Mouse (Mus musculus): ENCODE measurements around the gene Susd6. TPM values are rescaled to one million over a fixed set of nuclear protein-coding genes. Genes with fewer than 3 reads are reported as not detected.
A peak's percentile ranks its signal among the peaks of the same experiment; 100 is the strongest.

Gene Susd6
- polyA plus RNA-seq, 1 experiment from 2014 or later = 23.3 TPM

DNA sequence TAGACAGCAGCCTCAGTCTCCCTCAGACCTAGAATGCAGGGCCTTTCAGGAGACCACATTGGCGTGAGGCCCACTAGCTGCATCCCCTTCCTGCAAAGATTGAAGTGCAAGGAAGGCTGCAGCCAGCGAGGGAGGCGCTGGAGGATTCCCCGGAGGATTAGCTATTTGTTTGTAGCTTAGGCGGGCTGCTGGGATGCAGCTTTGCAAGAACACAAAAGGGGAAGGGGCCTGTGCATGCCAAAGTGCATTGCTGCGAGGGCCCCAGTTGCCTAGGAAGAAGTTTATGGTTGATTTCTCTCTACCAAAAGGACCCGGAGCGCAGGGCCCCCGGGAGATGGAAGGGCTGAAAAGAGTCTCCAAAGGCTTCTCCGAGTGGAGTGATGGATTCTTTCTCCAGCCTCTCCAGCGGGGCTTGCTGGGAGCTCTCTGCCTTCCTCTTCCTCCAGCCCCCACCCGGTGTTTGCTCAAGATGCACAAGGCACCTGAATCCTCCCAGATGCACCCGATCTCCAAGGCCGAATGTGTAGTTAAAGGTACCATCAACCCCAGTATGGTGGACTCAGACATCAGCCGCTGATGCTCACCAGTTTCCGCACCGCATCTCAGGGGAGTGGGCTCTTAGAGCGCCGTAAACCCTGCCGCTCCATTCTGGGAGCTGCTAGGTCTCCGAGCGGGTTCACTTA is 30.5 kb upstream of the Susd6 start:
- Histone ChIP-seq H3K27me3 (ENCODE audit: control insufficient read depth, insufficient read depth, low read length) (peaks cover 23% of the 10 kb centered on the region), H3K4me1 (ENCODE audit: control insufficient read depth, insufficient read depth, low read length) (peaks cover 16% of the 10 kb centered on the region), H3K36me3 (ENCODE audit: control insufficient read depth, insufficient read depth, low read length) (peaks cover 8% of the 10 kb centered on the region), H3K27ac (ENCODE audit: low read depth, low read length) (peak overlapping the region; percentile 95), H3K4me2 (ENCODE audit: low read depth) (peak overlapping the region; percentile 77), H3K9me3 (ENCODE audit: control insufficient read depth, low read length) (no peaks in the 10 kb centered on the region), H3K9ac (ENCODE audit: low read length) (peak overlapping the region; percentile 90), H3K4me3 (ENCODE audit: low read depth, low read length) (peak overlapping the region; percentile 57)
- peak; percentile 81 for DNase-seq (ENCODE audit: low spot score)
- ATAC-seq (ENCODE audit: insufficient read depth, low FRiP score, low TSS enrichment) = peak; percentile 55
- WGBS = under 1% methylated on average over 22 of the region's 22 CpGs

GRCm38 (mm10) chr12:80760396-80760801 is 29.9 kb upstream of the Susd6 start, which contains the start of gene Ccdc177:
Gene Ccdc177 (minus strand): TSS chr12:80760687.
- peak; percentile 67 for ATAC-seq (ENCODE audit: insufficient read depth, low FRiP score, low TSS enrichment)
- H3K9ac ChIP-seq (ENCODE audit: low read length) = peak within 1 kb of the TSS; percentile 90
- DNase-seq (ENCODE audit: low spot score) = peak; percentile 88
- H3K4me2 ChIP-seq (ENCODE audit: low read depth) = peak within 1 kb of the TSS; percentile 77
- H3K36me3 ChIP-seq (ENCODE audit: control insufficient read depth, insufficient read depth, low read length) = peaks cover 6% of the 10 kb centered on the region
- H3K9me3 ChIP-seq (ENCODE audit: control insufficient read depth, low read length) = no peaks in the 10 kb centered on the region
- peak within 1 kb of the TSS; percentile 95 for H3K27ac ChIP-seq (ENCODE audit: low read depth, low read length)
- H3K27me3 ChIP-seq (ENCODE audit: control insufficient read depth, insufficient read depth, low read length) = peaks cover 23% of the 10 kb centered on the region
- peak within 1 kb of the TSS; percentile 57 for H3K4me3 ChIP-seq (ENCODE audit: low read depth, low read length)
- 1% methylated on average over 24 of the region's 24 CpGs for WGBS
- peaks cover 16% of the 10 kb centered on the region for H3K4me1 ChIP-seq (ENCODE audit: control insufficient read depth, insufficient read depth, low read length)

- H3K4me1 ChIP-seq (ENCODE audit: control insufficient read depth, insufficient read depth, low read length) = peaks cover 12% of the 10 kb centered on the region
- no peak overlapping the region for H3K4me2 ChIP-seq (ENCODE audit: low read depth)
- H3K27ac ChIP-seq (ENCODE audit: low read depth, low read length) = no peak overlapping the region
- H3K36me3 ChIP-seq (ENCODE audit: control insufficient read depth, insufficient read depth, low read length) = 0 out of 2 replicates have a peak, but pooled peaks cover 2% of the 10 kb centered on the region
- H3K4me3 ChIP-seq (ENCODE audit: low read depth, low read length) = no peak overlapping the region
- H3K27me3 ChIP-seq (ENCODE audit: control insufficient read depth, insufficient read depth, low read length) = peaks cover 11% of the 10 kb centered on the region
- DNase-seq (ENCODE audit: low spot score) (no peak), ATAC-seq (ENCODE audit: insufficient read depth, low FRiP score, low TSS enrichment) (no peak)
- WGBS = 90% methylated on average over 5 of the region's 5 CpGs
- no peak overlapping the region for H3K9ac ChIP-seq (ENCODE audit: low read length)
- no peaks in the 10 kb centered on the region for H3K9me3 ChIP-seq (ENCODE audit: control insufficient read depth, low read length)
These were observed 27.3 kb upstream of the Susd6 start for GRCm38 (mm10) chr12:80762982-80763381.

DNA sequence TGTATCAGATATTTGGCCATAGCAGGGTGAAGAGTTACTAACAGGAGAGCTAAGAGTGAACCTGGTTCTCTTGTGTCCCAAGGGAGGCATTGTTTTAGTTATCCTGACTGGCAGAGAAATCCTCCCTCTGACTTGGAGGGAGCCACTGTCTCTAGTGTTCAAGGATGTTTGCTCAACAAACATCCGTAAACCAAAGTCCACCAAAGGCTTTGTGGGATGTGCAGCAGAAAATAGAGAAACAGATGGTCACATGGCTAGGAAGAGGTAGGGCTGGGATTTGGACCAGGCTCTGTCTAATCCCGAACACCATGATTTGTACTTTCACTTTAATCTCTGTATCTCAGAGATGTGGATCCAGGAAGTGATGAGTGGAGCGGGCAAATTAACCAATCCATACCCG is 26.2 kb upstream of the Susd6 start:
- Histone ChIP-seq H3K36me3 (ENCODE audit: control insufficient read depth, insufficient read depth, low read length) (no peaks in the 10 kb centered on the region), H3K9ac (ENCODE audit: low read length) (no peak overlapping the region), H3K4me2 (ENCODE audit: low read depth) (no peak overlapping the region), H3K9me3 (ENCODE audit: control insufficient read depth, low read length) (no peaks in the 10 kb centered on the region), H3K27me3 (ENCODE audit: control insufficient read depth, insufficient read depth, low read length) (peaks cover 6% of the 10 kb centered on the region), H3K4me3 (ENCODE audit: low read depth, low read length) (no peak overlapping the region), H3K27ac (ENCODE audit: low read depth, low read length) (no peak overlapping the region), H3K4me1 (ENCODE audit: control insufficient read depth, insufficient read depth, low read length) (peaks cover 6% of the 10 kb centered on the region)
- ATAC-seq (ENCODE audit: insufficient read depth, low FRiP score, low TSS enrichment) (no peak), DNase-seq (ENCODE audit: low spot score) (no peak)
- WGBS = 76% methylated on average over 4 of the region's 4 CpGs

GRCm38 (mm10) chr12:80769697-80770096 is 20.6 kb upstream of the Susd6 start:
- no peak overlapping the region for H3K9ac ChIP-seq (ENCODE audit: low read length)
- H3K4me3 ChIP-seq (ENCODE audit: low read depth, low read length) = no peak overlapping the region
- ATAC-seq (ENCODE audit: insufficient read depth, low FRiP score, low TSS enrichment) (0 out of 2 replicates have a peak, but pooled peaks have one; percentile 53), DNase-seq (ENCODE audit: low spot score) (peak; percentile 91)
- H3K36me3 ChIP-seq (ENCODE audit: control insufficient read depth, insufficient read depth, low read length) = no peaks in the 10 kb centered on the region
- H3K27me3 ChIP-seq (ENCODE audit: control insufficient read depth, insufficient read depth, low read length) = no peaks in the 10 kb centered on the region
- WGBS = 19% methylated on average over 11 of the region's 11 CpGs
- H3K27ac ChIP-seq (ENCODE audit: low read depth, low read length) = no peak overlapping the region
- no peaks in the 10 kb centered on the region for H3K4me1 ChIP-seq (ENCODE audit: control insufficient read depth, insufficient read depth, low read length)
- no peaks in the 10 kb centered on the region for H3K9me3 ChIP-seq (ENCODE audit: control insufficient read depth, low read length)
- no peak overlapping the region for H3K4me2 ChIP-seq (ENCODE audit: low read depth)

DNA sequence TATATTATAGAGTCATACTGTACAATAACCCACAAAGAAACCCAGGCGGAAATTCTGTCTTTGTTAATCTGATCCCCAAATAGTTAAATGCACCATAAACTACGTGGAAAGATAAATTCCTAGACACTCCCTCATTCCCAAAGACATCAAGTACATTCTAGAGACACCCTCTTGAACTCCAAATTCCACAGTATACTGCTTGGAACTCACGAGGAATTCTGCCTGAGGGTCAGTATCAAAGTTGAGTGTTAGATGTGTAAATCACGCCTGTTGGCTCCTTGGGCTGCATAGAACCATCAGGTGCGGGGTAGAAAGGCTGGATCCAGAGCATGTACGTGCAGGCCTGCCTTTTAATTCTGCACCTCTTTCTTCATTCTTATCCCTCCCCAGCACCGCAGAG is 15.5 kb upstream of the Susd6 start:
- WGBS = 76% methylated on average over 7 of the region's 7 CpGs

DNA sequence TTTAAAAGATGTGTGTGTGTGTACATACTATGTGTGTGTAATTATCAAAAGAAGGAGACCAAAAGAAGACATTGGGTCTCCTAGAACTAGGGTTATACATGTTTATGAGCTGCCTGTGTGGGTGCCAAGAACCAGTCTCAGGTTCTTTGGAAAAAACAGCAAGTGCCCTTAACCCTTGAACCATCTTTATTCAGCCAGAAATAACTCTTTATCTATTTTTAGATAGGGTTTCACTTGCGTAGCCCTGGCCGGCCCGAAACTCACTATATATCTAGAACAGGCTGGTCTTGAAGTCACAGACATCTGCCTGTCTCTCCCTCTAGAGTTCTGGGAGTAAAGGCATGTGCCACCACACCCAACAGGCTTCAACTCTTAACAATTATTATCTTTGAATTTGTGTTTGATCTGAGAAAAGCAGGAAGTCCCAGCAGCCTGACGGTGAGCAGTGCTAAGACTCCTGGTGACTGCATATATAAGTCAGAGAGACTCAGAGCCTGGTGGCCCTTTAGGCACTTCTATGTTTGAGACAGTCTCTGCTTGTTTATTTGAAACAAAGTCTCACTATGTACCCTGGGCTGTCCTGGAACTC is 14.2 kb upstream of the Susd6 start:
- 95% methylated on average over 4 of the region's 4 CpGs for WGBS
- H3K36me3 ChIP-seq (ENCODE audit: control insufficient read depth, insufficient read depth, low read length) = no peaks in the 10 kb centered on the region
- DNase-seq (ENCODE audit: low spot score) (no peak), ATAC-seq (ENCODE audit: insufficient read depth, low FRiP score, low TSS enrichment) (no peak)
- H3K27ac ChIP-seq (ENCODE audit: low read depth, low read length) = no peak overlapping the region
- H3K4me2 ChIP-seq (ENCODE audit: low read depth) = no peak overlapping the region
- H3K9ac ChIP-seq (ENCODE audit: low read length) = no peak overlapping the region
- no peaks in the 10 kb centered on the region for H3K9me3 ChIP-seq (ENCODE audit: control insufficient read depth, low read length)
- H3K4me3 ChIP-seq (ENCODE audit: low read depth, low read length) = no peak overlapping the region
- no peaks in the 10 kb centered on the region for H3K4me1 ChIP-seq (ENCODE audit: control insufficient read depth, insufficient read depth, low read length)
- no peaks in the 10 kb centered on the region for H3K27me3 ChIP-seq (ENCODE audit: control insufficient read depth, insufficient read depth, low read length)

More for the DNA sequence above, 15.5 kb upstream of the Susd6 start:
- Histone ChIP-seq H3K9me3 (ENCODE audit: control insufficient read depth, low read length) (no peaks in the 10 kb centered on the region), H3K4me1 (ENCODE audit: control insufficient read depth, insufficient read depth, low read length) (no peaks in the 10 kb centered on the region), H3K36me3 (ENCODE audit: control insufficient read depth, insufficient read depth, low read length) (no peaks in the 10 kb centered on the region), H3K9ac (ENCODE audit: low read length) (no peak overlapping the region), H3K4me3 (ENCODE audit: low read depth, low read length) (no peak overlapping the region), H3K27me3 (ENCODE audit: control insufficient read depth, insufficient read depth, low read length) (no peaks in the 10 kb centered on the region), H3K27ac (ENCODE audit: low read depth, low read length) (no peak overlapping the region), H3K4me2 (ENCODE audit: low read depth) (no peak overlapping the region)
- DNase-seq (ENCODE audit: low spot score) (no peak), ATAC-seq (ENCODE audit: insufficient read depth, low FRiP score, low TSS enrichment) (no peak)

- Histone ChIP-seq H3K4me3 (ENCODE audit: low read depth, low read length) (no peak overlapping the region), H3K4me1 (ENCODE audit: control insufficient read depth, insufficient read depth, low read length) (no peaks in the 10 kb centered on the region), H3K4me2 (ENCODE audit: low read depth) (no peak overlapping the region), H3K27me3 (ENCODE audit: control insufficient read depth, insufficient read depth, low read length) (no peaks in the 10 kb centered on the region), H3K9me3 (ENCODE audit: control insufficient read depth, low read length) (no peaks in the 10 kb centered on the region), H3K27ac (ENCODE audit: low read depth, low read length) (no peak overlapping the region), H3K36me3 (ENCODE audit: control insufficient read depth, insufficient read depth, low read length) (no peaks in the 10 kb centered on the region), H3K9ac (ENCODE audit: low read length) (no peak overlapping the region)
- 80% methylated on average over 16 of the region's 16 CpGs for WGBS
- DNase-seq (ENCODE audit: low spot score) = no peak
- ATAC-seq (ENCODE audit: insufficient read depth, low FRiP score, low TSS enrichment) = no peak
These were observed 11.9 kb upstream of the Susd6 start for GRCm38 (mm10) chr12:80778188-80778936.

All from neural tube, embryonic 11.5 days (tissue).